Mouse (Mus musculus) neural tube, embryonic 12.5 days (tissue): Measurements from ENCODE around the gene Myo15b. TPM values are rescaled to one million over a fixed set of nuclear protein-coding genes. Genes with fewer than 3 reads are reported as not detected.
A peak's percentile ranks its signal among the peaks of the same experiment; 100 is the strongest.

ENCODE experiments used
- ATAC-seq: fragments of 200-750 bp; cut with Nextera tagmentation; 2 replicates; pipeline ENCODE4 v1.8.0; 2017; ENCODE audit warnings: low read depth, mild to moderate bottlenecking, moderate TSS enrichment, moderate library complexity; ENCODE audit not compliant: low FRiP score
- H3K27ac ChIP-seq: fragments of 300-500 bp; sonication (generic); 2 replicates; pipeline ENCODE4 v1.5.1; 2016
- H3K27me3 ChIP-seq: fragments of 300-500 bp; sonication (generic); replicated peaks from 2 replicates; pipeline ENCODE4 v1.6.1; 2016; ENCODE audit warnings: mild to moderate bottlenecking
- H3K36me3 ChIP-seq: fragments of 300-500 bp; sonication (generic); 2 replicates; pipeline ENCODE4 v1.6.1; 2016; ENCODE audit warnings: mild to moderate bottlenecking
- H3K4me1 ChIP-seq: fragments of 300-500 bp; sonication (generic); 2 replicates; pipeline ENCODE4 v1.6.1; 2016
- H3K4me2 ChIP-seq: fragments of 300-500 bp; sonication (generic); replicated peaks from 2 replicates; pipeline ENCODE4 v1.6.1; 2016; ENCODE audit warnings: mild to moderate bottlenecking
- H3K4me3 ChIP-seq: fragments of 300-500 bp; sonication (generic); 2 replicates; pipeline ENCODE4 v1.5.1; 2016
- H3K9ac ChIP-seq: fragments of 300-500 bp; sonication (generic); 2 replicates; pipeline ENCODE4 v1.6.1; 2016; ENCODE audit warnings: mild to moderate bottlenecking
- H3K9me3 ChIP-seq: fragments of 300-500 bp; sonication (generic); 2 replicates; pipeline ENCODE4 v1.6.1; 2016; ENCODE audit warnings: mild to moderate bottlenecking
- WGBS: fragments of 180-500 bp; shearing (Covaris S2); methylation state at CpG from one replicate; pipeline ENCODE4 v1.1.7; 2016; 5-methylcytosine and 5-hydroxymethylcytosine counted together
- polyA plus RNA-seq: library from polyadenylated mRNA; unstranded; fragments of >200 nt; fragmentation: Nextera tagmentation; extraction: Ambion mirVana; gene quantifications from 2 replicates; pipeline ENCODE4 v1.2.1, GENCODE M21; 2016

Gene Myo15b
- polyA plus RNA-seq, 1 experiment from 2014 or later, result 0.11 TPM

DNA sequence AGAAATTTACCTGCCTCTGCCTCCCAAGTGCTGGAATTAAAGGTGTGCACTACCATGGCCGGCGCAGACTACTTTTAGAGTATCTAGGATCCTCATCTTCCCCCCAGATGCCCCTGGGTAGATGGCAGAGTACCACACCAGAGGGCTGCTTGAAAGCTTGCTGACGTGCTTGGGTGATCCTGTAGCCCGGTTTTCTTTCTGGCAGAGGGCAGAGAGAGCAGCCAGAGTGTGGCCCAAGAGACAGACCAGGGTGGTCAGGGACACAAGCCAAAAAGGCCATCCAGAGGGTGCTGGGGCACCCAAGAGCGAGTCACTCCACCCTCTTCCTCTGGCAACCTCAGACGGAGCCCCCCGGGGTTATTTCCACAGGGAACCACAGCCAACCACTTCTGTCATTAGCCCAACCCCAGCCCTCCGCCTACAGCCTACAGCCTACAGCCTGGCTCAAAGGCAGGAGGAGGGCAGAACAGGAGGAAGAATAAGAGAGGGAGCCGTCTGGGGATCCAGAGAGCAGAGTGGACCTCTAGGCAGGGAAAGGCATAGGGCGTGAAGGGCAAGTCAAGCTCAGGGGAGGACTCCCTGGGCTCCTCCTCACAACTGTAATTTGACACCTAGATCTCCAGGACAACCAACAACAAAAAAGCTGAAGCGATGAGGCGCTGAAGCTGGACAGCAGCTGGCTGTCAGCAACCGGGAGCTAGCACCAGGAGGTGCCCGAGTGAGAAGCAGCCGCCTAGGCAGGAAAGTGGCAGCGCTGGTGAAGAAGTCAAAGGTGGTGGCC lies 41.5 kb downstream of the Myo15b start, which contains the start of gene Smim5:
Gene Smim5 (plus strand): TSS at position 481 of the 781 bp plus-strand sequence.
- Histone ChIP-seq H3K4me1 (peaks cover 18% of the 10 kb centered on the region), H3K4me2 (0 out of 2 replicates have a peak within 1 kb of the TSS, but pooled peaks have one; percentile 27), H3K4me3 (no peak within 1 kb of the TSS), H3K27me3 (no peaks in the 10 kb centered on the region), H3K27ac (no peak within 1 kb of the TSS; the same call in 1 of the 2 replicates), H3K36me3 (peaks cover 20% of the 10 kb centered on the region), H3K9ac (no peak within 1 kb of the TSS), H3K9me3 (no peaks in the 10 kb centered on the region)
- no peak for ATAC-seq
- WGBS, result 34% methylated on average over 16 of the region's 16 CpGs

GRCm38 (mm10) chr11:115900561-115901337 lies 42.5 kb downstream of the Myo15b start:
- Histone ChIP-seq H3K4me2 (0 out of 2 replicates have a peak overlapping the region, but pooled peaks have one; percentile 27), H3K9me3 (no peaks in the 10 kb centered on the region), H3K36me3 (peaks cover 10% of the 10 kb centered on the region; the same call in 1 of the 2 replicates), H3K9ac (no peak overlapping the region), H3K4me1 (peaks cover 18% of the 10 kb centered on the region), H3K27ac (no peak overlapping the region), H3K4me3 (no peak overlapping the region), H3K27me3 (no peaks in the 10 kb centered on the region)
- 79% methylated on average over 8 of the region's 8 CpGs for WGBS
- ATAC-seq, result no peak

GRCm38 (mm10) chr11:115901338-115902161 lies 43.3 kb downstream of the Myo15b start:
- ATAC-seq, result no peak
- H3K27ac ChIP-seq, result no peak overlapping the region
- no peak overlapping the region for H3K4me3 ChIP-seq
- H3K4me1 ChIP-seq, result peaks cover 18% of the 10 kb centered on the region
- H3K9me3 ChIP-seq, result no peaks in the 10 kb centered on the region
- peaks cover 6% of the 10 kb centered on the region for H3K36me3 ChIP-seq
- no peak overlapping the region for H3K9ac ChIP-seq
- H3K27me3 ChIP-seq, result no peaks in the 10 kb centered on the region
- no peak overlapping the region for H3K4me2 ChIP-seq
- 85% methylated on average over 9 of the region's 9 CpGs for WGBS

- no peak for ATAC-seq
- Histone ChIP-seq H3K9me3 (no peaks in the 10 kb centered on the region), H3K27me3 (no peaks in the 10 kb centered on the region), H3K4me3 (no peak overlapping the region), H3K9ac (no peak overlapping the region), H3K27ac (no peak overlapping the region), H3K4me1 (peaks cover 18% of the 10 kb centered on the region), H3K36me3 (peaks cover under 1% of the 10 kb centered on the region; the same call in 1 of the 2 replicates), H3K4me2 (no peak overlapping the region)
- 86% methylated on average over 5 of the region's 5 CpGs for WGBS
These were observed 44.0 kb downstream of the Myo15b start for GRCm38 (mm10) chr11:115902177-115902576.

DNA sequence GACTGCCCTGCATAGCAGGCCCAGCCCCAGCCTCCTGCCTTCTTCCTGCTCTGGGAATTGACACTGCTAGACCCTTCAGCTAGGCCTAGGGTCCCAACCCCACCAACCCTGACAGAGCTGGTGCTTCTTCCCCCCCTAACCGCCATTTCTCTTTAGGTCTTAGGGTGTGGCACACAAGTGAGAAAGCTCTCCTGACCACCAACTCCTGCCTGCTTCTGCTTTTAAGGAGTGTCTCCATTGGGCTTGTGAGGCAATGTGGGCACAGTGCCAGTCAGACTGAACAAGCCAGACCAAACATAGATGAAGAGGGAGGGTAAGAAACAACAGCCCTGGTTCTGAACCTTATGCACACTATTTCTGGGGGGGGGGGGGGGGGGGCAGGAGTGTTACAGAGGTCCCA lies 44.6 kb downstream of the Myo15b start:
- Histone ChIP-seq H3K9ac (no peak overlapping the region), H3K4me1 (peaks cover 18% of the 10 kb centered on the region), H3K4me3 (no peak overlapping the region), H3K9me3 (no peaks in the 10 kb centered on the region), H3K27me3 (no peaks in the 10 kb centered on the region), H3K36me3 (no peaks in the 10 kb centered on the region; the same call in 1 of the 2 replicates), H3K27ac (no peak overlapping the region), H3K4me2 (no peak overlapping the region)
- ATAC-seq, result no peak
- WGBS, result 73% methylated on average over 1 of the region's 1 CpGs

DNA sequence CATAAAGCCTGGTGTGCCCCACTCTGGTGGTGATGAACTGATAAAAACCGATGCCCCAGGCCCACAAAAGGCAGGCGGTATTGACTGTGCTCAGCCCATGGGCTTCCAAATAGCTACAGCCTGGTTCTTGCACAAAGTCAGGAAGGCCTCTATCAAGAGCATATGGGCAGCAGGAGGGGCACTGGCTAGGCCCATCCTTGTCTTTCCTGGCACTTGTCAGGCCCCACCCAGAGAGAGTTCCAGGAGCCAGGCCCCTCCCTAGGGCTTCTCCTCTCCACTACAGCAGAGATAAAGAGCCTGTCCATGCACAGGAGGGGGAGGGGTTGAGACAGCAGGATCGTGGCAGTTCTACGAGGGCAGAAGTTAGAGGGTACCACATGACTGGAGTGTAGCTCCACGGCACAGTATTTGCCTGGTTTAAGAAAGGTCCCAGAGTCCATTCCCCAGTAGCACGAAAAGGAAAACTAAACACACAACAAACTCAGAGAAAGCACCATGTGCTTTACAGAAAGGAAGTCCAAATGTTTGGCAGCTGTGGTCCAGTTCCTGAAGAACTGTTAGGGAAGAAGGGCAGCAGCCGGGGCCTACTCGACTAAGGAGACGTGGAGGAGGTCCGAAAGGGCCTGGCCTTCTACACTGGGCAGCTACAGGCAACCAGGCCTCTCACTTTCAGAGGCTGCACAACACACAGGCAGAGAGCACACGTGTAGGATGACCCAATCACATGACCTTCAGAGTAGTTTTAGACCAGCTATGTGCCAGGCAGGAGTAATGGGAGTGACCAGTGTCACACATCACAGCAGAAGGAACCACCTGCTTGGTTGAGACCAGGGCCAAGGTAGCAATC lies 45.4 kb downstream of the Myo15b start:
- Histone ChIP-seq H3K36me3 (peaks cover 5% of the 10 kb centered on the region), H3K9me3 (no peaks in the 10 kb centered on the region), H3K4me2 (no peak overlapping the region), H3K4me3 (no peak overlapping the region), H3K9ac (no peak overlapping the region), H3K27ac (no peak overlapping the region), H3K27me3 (no peaks in the 10 kb centered on the region), H3K4me1 (peaks cover 18% of the 10 kb centered on the region)
- no peak for ATAC-seq
- WGBS, result 81% methylated on average over 11 of the region's 11 CpGs

GRCm38 (mm10) chr11:115904231-115904955 lies 46.2 kb downstream of the Myo15b start:
- no peak overlapping the region for H3K27ac ChIP-seq
- no peak overlapping the region for H3K9ac ChIP-seq
- no peak for ATAC-seq
- no peaks in the 10 kb centered on the region for H3K27me3 ChIP-seq
- H3K4me3 ChIP-seq, result no peak overlapping the region
- peaks cover 18% of the 10 kb centered on the region for H3K4me1 ChIP-seq
- WGBS, result 85% methylated on average over 8 of the region's 8 CpGs
- H3K4me2 ChIP-seq, result no peak overlapping the region
- peaks cover 8% of the 10 kb centered on the region for H3K36me3 ChIP-seq
- H3K9me3 ChIP-seq, result no peaks in the 10 kb centered on the region

DNA sequence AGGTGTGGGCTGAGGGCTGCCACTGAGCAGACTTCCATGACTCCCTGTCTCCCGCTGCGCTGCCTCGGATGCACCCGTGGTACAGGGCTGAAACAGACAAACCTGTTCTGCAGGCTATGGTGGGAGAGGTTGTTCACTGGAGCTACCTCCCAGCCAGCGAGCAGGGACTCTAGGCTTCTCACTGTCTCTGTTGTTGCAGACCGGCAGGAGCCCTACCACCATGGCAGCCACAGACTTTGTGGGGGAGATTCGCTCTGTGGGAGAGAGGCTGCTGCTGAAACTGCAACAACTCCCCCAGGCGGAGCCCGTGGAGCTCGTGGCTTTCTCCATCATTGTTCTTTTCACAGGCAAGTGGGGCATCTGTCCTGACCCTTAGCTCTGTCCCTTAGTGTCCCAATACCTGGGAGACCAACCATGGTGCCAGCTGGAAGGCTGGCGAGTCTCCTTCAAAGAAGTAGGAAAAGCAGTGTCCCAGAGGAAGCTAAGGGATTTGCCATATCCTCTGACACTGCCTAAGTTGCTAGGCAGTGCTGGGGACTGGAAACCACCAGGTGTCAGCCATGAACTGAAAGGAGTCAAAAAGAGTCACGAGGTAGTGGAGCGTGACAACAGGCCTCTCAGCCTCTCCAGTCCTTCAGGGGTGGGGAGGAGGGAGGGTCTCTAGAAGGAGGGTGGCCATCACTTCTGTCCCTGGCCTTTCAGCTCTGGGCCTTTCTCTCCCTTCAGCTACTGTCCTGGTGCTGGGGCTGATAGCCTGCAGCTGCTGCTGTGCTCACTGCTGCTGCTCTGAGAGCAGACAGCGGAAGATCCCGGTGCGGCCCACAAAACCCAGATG lies 47.0 kb downstream of the Myo15b start:
- H3K27me3 ChIP-seq, result no peaks in the 10 kb centered on the region
- H3K9me3 ChIP-seq, result no peaks in the 10 kb centered on the region
- WGBS, result 67% methylated on average over 16 of the region's 16 CpGs
- peaks cover 12% of the 10 kb centered on the region for H3K4me1 ChIP-seq
- peaks cover 8% of the 10 kb centered on the region for H3K36me3 ChIP-seq
- no peak overlapping the region for H3K4me3 ChIP-seq
- no peak overlapping the region for H3K4me2 ChIP-seq
- H3K27ac ChIP-seq, result no peak overlapping the region
- no peak overlapping the region for H3K9ac ChIP-seq
- ATAC-seq, result no peak

- Histone ChIP-seq H3K4me1 (peaks cover 4% of the 10 kb centered on the region; the same call in 1 of the 2 replicates), H3K9ac (no peak overlapping the region), H3K4me3 (no peak overlapping the region)
These were observed 47.9 kb downstream of the Myo15b start for GRCm38 (mm10) chr11:115906116-115906515.

GRCm38 (mm10) chr11:115906521-115906920 lies 48.3 kb downstream of the Myo15b start:
- 91% methylated on average over 5 of the region's 5 CpGs for WGBS
- Histone ChIP-seq H3K4me2 (no peak overlapping the region), H3K4me1 (peaks cover under 1% of the 10 kb centered on the region; the same call in 1 of the 2 replicates), H3K36me3 (peaks cover 11% of the 10 kb centered on the region), H3K4me3 (no peak overlapping the region), H3K9ac (no peak overlapping the region), H3K27ac (no peak overlapping the region), H3K9me3 (no peaks in the 10 kb centered on the region), H3K27me3 (no peaks in the 10 kb centered on the region)
- no peak for ATAC-seq

More at GRCm38 (mm10) chr11:115906116-115906515, 47.9 kb downstream of the Myo15b start:
- Histone ChIP-seq H3K36me3 (peaks cover 8% of the 10 kb centered on the region), H3K4me2 (no peak overlapping the region), H3K27ac (no peak overlapping the region), H3K27me3 (no peaks in the 10 kb centered on the region), H3K9me3 (no peaks in the 10 kb centered on the region)
- no peak for ATAC-seq
- WGBS, result 83% methylated on average over 3 of the region's 3 CpGs
